Mouse (Mus musculus) kidney, postnatal 25 days (tissue): ENCODE measurements around the gene Zbtb7b.

ENCODE experiments used
- DNase-seq, 2 experiments: peaks; one replicate each; pipeline ENCODE4 v3.0.0; 2021; ENCODE audit warnings: mixed read lengths in 2 of 2

Gene Zbtb7b

GRCm38 (mm10) chr3:89388901-89389740, 5.5 kb downstream of the Zbtb7b start:
- peak in 1 of 2 experiments; percentile 39 for DNase-seq

GRCm38 (mm10) chr3:89388134-89388881, 6.3 kb downstream of the Zbtb7b start:
- peak; percentile 61 to 88 for DNase-seq

- peak in 1 of 2 experiments; percentile 62 for DNase-seq
These were observed 6.9 kb downstream of the Zbtb7b start for GRCm38 (mm10) chr3:89387632-89388031.

GRCm38 (mm10) chr3:89386438-89387420, 7.8 kb downstream of the Zbtb7b start:
- DNase-seq, result peak in 1 of 2 experiments; percentile 62

GRCm38 (mm10) chr3:89385451-89385850, 9.1 kb downstream of the Zbtb7b start:
- peak in 1 of 2 experiments; percentile 41 for DNase-seq

GRCm38 (mm10) chr3:89384331-89385076, 10.1 kb downstream of the Zbtb7b start:
- peak in 1 of 2 experiments; percentile 45 for DNase-seq

GRCm38 (mm10) chr3:89383651-89384255, 10.8 kb downstream of the Zbtb7b start:
- DNase-seq, result peak in 1 of 2 experiments; percentile 35

- DNase-seq, result peak in 1 of 2 experiments; percentile 40
These were observed 11.6 kb downstream of the Zbtb7b start for GRCm38 (mm10) chr3:89382950-89383349.

- peak in 1 of 2 experiments; percentile 29 for DNase-seq
These were observed 12.3 kb downstream of the Zbtb7b start for GRCm38 (mm10) chr3:89382033-89382882.

GRCm38 (mm10) chr3:89381233-89381632, 13.3 kb downstream of the Zbtb7b start:
- DNase-seq, result no peak

- no peak for DNase-seq
These were observed 13.9 kb downstream of the Zbtb7b start for GRCm38 (mm10) chr3:89380711-89381110.

GRCm38 (mm10) chr3:89380291-89380690, 14.3 kb downstream of the Zbtb7b start:
- DNase-seq, result no peak

GRCm38 (mm10) chr3:89379388-89380131, 15.0 kb downstream of the Zbtb7b start:
- no peak for DNase-seq

GRCm38 (mm10) chr3:89378394-89379067, 16.0 kb downstream of the Zbtb7b start:
- peak; percentile 64 to 90 for DNase-seq

- DNase-seq, result no peak
These were observed 16.7 kb downstream of the Zbtb7b start for GRCm38 (mm10) chr3:89377831-89378230.

GRCm38 (mm10) chr3:89373581-89374231, 20.9 kb downstream of the Zbtb7b start:
- DNase-seq, result no peak

- DNase-seq, result peak in 1 of 2 experiments; percentile 67
These were observed 27.2 kb downstream of the Zbtb7b start for GRCm38 (mm10) chr3:89367338-89367737.
